Mouse (Mus musculus) cerebellum, adult 11 months (tissue): ENCODE measurements around the gene Ddx5.
"Not testable (repeated sequence)": the region's sequence is repeated elsewhere in the genome, so short reads cannot be mapped to it uniquely, and the experiment has no call there.

Experiments used
- DNase-seq: peaks from one replicate; pipeline ENCODE4 v3.0.0; 2022

The Ddx5 gene

DNA sequence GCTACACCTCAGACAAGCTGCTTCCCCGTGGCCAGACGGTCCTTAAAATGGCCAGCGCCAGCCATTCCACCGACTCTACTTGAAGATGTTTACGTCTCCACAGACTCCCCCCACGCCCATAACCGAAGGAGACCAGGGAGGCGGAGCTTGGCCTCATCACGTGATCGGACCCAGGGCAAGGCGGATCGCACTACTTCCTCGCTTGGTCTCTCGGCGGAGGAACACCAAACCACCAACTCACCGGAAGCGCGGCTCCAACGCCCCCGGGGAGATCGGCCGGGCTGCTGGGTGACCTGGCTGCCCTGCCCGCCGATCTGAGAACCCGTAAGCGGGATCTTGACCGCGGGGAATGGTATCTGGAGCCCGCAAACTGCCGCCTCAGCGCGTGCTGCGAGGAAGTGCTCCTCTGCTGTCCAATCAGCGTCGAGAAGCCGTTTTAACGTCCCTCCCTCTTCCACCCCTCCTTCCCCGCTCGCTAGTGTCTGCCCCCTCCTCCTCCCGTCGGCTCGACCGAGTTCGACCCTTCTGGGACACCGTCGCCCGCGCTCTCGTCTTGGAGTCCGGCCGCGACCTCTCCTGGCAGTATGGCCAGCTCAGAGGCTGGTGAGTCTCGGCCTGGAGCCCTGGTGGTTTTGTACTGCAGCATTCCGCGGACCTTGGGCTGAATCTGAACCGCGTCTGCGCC is at the start of gene Ddx5, which contains the start of gene Cep95:
Ddx5 (minus strand) TSS at position 411 of the 685 bp plus-strand sequence.
Cep95 (plus strand) TSS at position 478 of the 685 bp plus-strand sequence.
- peak; percentile 98 for DNase-seq

- no peak for DNase-seq
Observed at GRCm38 (mm10) chr11:106828079-106828478, 39.1 kb upstream of the Ddx5 start.

GRCm38 (mm10) chr11:106824403-106824802 is 35.4 kb upstream of the Ddx5 start:
- DNase-seq, result no peak

- no peak for DNase-seq
Observed at GRCm38 (mm10) chr11:106823741-106824140, 34.8 kb upstream of the Ddx5 start.

GRCm38 (mm10) chr11:106822911-106823310 is 33.9 kb upstream of the Ddx5 start:
- DNase-seq, result peak; percentile 90

- no peak for DNase-seq
Observed at GRCm38 (mm10) chr11:106822491-106822890, 33.5 kb upstream of the Ddx5 start.

DNA sequence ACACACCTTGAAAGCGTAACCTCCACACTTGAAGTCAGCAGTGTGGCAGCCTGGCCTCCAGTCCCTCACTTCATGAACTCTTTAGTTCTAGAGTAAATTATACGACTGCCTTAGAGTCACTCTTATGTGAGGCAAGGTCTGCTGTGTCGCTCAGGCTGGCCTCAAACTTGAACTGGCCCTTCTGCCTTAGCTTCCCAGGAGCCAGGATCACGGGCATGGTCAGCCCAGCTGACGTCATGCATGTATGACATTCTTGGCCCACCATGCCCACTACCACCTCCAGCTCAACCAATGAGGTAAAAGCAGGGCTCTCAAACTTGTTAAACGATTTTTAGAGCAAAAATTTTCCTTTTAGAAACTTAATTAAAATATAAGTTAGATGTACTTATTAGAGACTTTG is 32.4 kb upstream of the Ddx5 start:
- DNase-seq, result no peak

- peak; percentile 54 for DNase-seq
Observed at GRCm38 (mm10) chr11:106820972-106821371, 32.0 kb upstream of the Ddx5 start.

DNA sequence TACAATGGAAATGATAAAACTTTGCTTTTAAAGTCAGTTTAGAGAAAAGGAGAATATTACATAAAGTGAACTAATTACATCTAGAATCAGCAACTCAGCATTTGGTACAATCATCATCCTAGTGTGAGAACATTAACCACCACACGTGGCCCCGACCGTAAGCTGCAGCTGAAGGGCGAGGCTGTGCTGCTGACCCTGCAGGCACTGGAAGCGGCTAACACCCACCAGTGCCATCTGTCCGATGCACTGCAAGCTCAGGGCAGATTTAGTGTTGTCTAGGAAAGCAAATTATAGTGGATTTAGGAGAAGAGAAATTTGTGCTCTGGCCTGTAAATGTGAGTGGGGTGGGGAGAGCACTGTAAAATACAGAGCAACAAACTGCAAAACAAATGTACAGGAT is 31.3 kb upstream of the Ddx5 start:
- DNase-seq, result no peak

- DNase-seq, result no peak
Observed at GRCm38 (mm10) chr11:106819595-106819994, 30.6 kb upstream of the Ddx5 start.

- no peak for DNase-seq
Observed at GRCm38 (mm10) chr11:106818341-106818740, 29.4 kb upstream of the Ddx5 start.

DNA sequence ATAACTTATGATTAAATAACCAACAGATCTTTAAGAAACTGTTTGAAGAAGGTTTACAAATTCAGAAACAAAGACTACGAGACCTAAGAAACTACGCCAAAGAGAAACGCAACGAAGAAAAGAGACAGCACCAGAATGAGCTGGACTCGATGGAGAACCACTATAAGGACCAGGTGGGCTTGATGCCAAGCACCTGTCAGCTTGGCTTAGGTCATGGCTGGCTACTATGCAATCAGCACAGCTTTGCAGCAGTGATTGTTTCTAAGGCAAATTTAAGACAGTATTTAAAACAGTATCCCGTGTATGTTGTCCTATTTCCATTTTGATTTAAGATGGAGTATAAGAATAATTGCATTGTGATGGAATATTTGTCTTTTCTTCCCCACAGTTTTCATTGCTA is 28.8 kb upstream of the Ddx5 start:
- peak; percentile 78 for DNase-seq

- no peak for DNase-seq
Observed at GRCm38 (mm10) chr11:106817156-106817555, 28.2 kb upstream of the Ddx5 start.

GRCm38 (mm10) chr11:106816316-106816715 is 27.3 kb upstream of the Ddx5 start:
- DNase-seq, result no peak

- DNase-seq, result no peak
Observed at GRCm38 (mm10) chr11:106815761-106816160, 26.8 kb upstream of the Ddx5 start.

GRCm38 (mm10) chr11:106815331-106815730 is 26.3 kb upstream of the Ddx5 start:
- peak; percentile 43 for DNase-seq

DNA sequence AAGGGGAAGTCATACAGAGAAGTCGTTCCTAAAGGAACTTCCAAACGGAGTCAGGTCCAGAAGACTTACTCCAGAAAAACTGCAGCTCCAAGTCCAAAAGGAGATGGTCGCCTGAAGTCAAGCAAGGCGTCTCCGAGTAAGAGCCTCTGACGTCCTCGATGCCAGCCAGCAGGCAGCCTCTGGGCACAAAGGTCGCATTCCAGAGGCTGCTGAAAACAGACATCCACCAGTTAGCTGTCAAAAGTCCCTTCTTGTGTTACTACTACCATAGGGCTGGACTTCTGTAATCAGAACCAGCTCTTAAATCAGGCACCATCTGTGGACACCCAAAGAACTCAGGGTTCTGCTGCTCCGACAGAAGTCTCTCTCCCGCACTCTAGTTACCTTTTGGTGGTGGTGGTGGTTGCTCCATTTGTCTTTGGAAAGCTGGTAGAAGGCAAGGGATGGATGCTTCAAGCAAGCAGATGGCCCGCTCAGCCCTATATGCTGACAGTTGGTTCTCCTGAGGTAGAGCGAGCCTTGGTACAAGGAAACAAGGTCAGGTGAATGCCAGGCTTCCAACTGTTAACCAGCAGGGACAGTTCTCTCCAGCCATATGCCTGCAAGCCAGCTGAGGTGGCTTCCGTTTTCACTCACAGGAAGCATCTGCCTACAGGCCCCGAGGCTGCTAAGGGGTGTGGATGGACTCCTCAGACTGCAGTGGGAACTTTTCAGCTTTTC is 25.8 kb upstream of the Ddx5 start:
- DNase-seq, result peak; percentile 90

DNA sequence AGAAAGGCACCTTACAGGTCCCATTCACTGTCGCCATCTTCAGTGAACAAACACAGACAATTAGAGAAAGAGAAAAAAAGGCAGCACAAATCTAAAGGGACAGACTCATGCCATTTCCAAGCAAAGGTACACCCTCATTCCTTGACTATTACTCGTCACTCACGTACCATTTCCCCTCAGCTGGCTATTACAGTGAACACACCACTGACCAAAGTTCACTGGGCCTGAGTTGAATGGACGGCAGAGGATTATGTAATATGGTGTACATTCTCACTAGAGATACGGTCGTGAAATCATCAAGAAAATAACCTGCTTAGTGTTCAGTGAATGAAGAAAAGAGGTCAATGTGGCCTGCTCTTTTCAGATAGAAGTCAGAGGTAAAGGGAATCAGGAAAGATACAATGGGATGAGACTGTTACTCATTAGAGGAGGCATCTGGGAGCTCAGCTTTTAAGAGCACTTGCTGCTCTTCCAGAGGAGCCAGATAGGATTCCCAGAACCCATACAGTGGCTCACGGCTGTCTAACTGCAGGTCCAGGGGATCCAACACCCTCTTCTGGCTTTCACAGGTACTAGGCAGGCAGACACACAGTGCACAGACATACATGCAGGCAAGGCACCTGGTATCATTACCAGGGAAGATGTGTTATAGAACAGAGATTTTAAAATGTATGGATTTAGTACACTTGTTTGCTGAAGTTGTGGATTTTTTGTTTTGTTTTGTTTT is 23.6 kb upstream of the Ddx5 start:
- no peak for DNase-seq

DNA sequence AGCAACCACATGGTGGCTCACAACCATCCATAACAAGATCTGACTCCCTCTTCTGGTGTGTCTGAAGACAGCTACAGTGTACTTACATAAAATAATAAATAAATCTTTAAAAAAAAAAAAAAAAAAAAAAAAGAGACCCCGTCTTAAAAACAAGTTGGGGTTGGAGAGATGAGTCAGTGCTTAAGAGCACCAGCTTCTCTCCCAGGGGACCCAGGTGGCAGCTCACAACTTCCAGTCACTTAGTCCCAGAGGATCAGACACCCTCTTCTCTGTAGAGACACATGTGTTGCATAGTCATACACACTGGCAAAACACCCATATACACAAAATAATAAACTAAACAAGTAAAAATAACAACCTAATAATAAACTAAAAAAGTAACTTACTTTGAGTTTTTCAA is 18.5 kb upstream of the Ddx5 start:
- not testable (repeated sequence) for DNase-seq

GRCm38 (mm10) chr11:106802069-106802627 is 13.2 kb upstream of the Ddx5 start:
- no peak for DNase-seq

DNA sequence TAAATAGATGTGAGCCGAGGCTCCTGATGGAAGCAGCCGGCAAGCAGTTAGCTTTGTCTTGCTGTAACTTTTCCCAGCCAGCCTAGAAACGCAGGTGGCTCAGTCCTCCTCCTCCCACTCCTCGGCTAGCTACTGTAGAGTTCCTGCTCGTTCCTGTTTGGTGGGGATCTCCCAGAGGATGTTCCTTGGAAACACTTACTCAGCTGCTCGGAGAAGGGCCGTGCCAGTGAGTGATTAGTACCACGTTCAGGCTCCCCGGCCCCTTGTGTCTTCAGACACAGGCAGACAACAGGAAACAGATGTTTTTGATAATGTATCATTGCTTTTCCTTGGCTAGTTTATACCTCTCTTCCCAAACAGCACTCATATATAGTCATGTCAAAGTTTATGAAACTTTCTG is 6.7 kb upstream of the Ddx5 start:
- DNase-seq, result no peak

GRCm38 (mm10) chr11:106793846-106794245 is 4.9 kb upstream of the Ddx5 start:
- no peak for DNase-seq

DNA sequence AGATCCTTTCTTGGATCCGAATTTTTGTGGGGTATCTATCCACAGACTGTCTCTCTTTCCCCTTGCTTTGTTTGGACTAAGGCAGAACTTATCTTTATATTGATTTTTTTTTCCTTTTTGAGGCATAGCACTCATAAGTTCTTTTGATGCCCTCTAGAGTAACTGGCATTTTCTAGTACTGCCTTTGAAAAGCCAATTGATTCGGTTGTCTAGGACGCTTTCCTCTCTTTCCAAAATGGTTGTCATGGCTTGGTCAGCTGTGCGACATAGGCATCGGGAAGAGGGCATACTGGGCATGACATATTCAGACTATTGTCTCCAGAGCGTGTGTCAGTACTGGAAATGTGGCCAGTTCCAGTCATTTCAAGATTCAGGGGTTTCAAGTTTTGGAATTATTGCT is 664 bp upstream of the Ddx5 start:
- no peak for DNase-seq
